Mouse (Mus musculus) B cell, adult 2 months (primary cell): ENCODE measurements around the gene Hist1h1c.

Experiments used
- DNase-seq, 2 experiments: peaks; one replicate each; pipeline ENCODE4 v3.0.0; 2022

The Hist1h1c gene

GRCm38 (mm10) chr13:23746201-23747080 is 7.8 kb downstream of the Hist1h1c start, which contains the start of gene Hist1h2bb:
TSS of gene Hist1h2bb (plus strand) at chr13:23746734.
- DNase-seq, result peak; percentile 78 to 84

GRCm38 (mm10) chr13:23747081-23747891 is 8.7 kb downstream of the Hist1h1c start:
- DNase-seq, result no peak

- DNase-seq, result no peak
These were observed 9.3 kb downstream of the Hist1h1c start for GRCm38 (mm10) chr13:23747892-23748288.

GRCm38 (mm10) chr13:23749563-23750121 is 11.0 kb downstream of the Hist1h1c start:
- DNase-seq, result no peak

GRCm38 (mm10) chr13:23750839-23751477 is 12.3 kb downstream of the Hist1h1c start, which contains the start of gene Hist1h2ab:
TSS of gene Hist1h2ab (plus strand) at chr13:23751126.
- peak; percentile 67 to 71 for DNase-seq

GRCm38 (mm10) chr13:23751478-23751956 is 12.9 kb downstream of the Hist1h1c start:
- DNase-seq, result peak; percentile 45 to 49

GRCm38 (mm10) chr13:23752067-23752741 is 13.6 kb downstream of the Hist1h1c start, which contains the start of gene Hist1h3b:
TSS of gene Hist1h3b (plus strand) at chr13:23752267.
- peak; percentile 85 to 86 for DNase-seq

- DNase-seq, result peak in 1 of 2 experiments; percentile 13
These were observed 14.1 kb downstream of the Hist1h1c start for GRCm38 (mm10) chr13:23752742-23753172.

- no peak for DNase-seq
These were observed 14.9 kb downstream of the Hist1h1c start for GRCm38 (mm10) chr13:23753314-23754078.

- DNase-seq, result no peak
These were observed 16.4 kb downstream of the Hist1h1c start for GRCm38 (mm10) chr13:23755000-23755399.

- DNase-seq, result peak; percentile 92 to 94
These were observed 18.2 kb downstream of the Hist1h1c start, which contains the start of gene Hist1h4b for GRCm38 (mm10) chr13:23756790-23757189. TSS of gene Hist1h4b (plus strand) at chr13:23757013.

- no peak for DNase-seq
These were observed 18.7 kb downstream of the Hist1h1c start for GRCm38 (mm10) chr13:23757211-23757773.

GRCm38 (mm10) chr13:23757921-23758320 is 19.3 kb downstream of the Hist1h1c start:
- no peak for DNase-seq

GRCm38 (mm10) chr13:23759251-23759771 is 20.7 kb downstream of the Hist1h1c start:
- DNase-seq, result no peak

GRCm38 (mm10) chr13:23759916-23760239 is 21.3 kb downstream of the Hist1h1c start:
- no peak for DNase-seq

GRCm38 (mm10) chr13:23760240-23760971 is 21.8 kb downstream of the Hist1h1c start:
- peak; percentile 46 to 58 for DNase-seq

- DNase-seq, result peak; percentile 99
These were observed 22.6 kb downstream of the Hist1h1c start, which contains the start of gene Hist1h4a for GRCm38 (mm10) chr13:23760972-23761864. TSS of gene Hist1h4a (minus strand) at chr13:23761230.
